8 mouse cellular contexts compared by ENCODE assay signal in genomic region chr2:151000402-151001178, GRCm38 (mm10). TPM values are rescaled to one million over a fixed set of nuclear protein-coding genes. Genes with fewer than 3 reads are reported as not detected.
A peak's percentile ranks its signal among the peaks of the same experiment; 100 is the strongest.
DNase-seq lines count a peak whose midpoint lies in the region; ATAC-seq and TF ChIP-seq lines count a peak whose summit lies in the region.

No protein-coding gene starts in this region.

- H3K4me2 ChIP-seq in midbrain, embryonic 14.5 days (ENCODE audit: low read length): no peak overlapping the region

- H3K4me3 ChIP-seq in MEL (ENCODE audit: control insufficient read depth in 1 of 2, insufficient read depth in 1 of 2, low read depth in 2 of 2, low read length in 2 of 2): no peak overlapping the region
- no peak overlapping the region for H3K4me3 ChIP-seq in limb, embryonic 10.5 days
- no peak overlapping the region for H3K4me3 ChIP-seq in midbrain, embryonic 14.5 days (replicated peaks; ENCODE audit: low read depth, low read length)

- no peak overlapping the region for H3K27ac ChIP-seq in MEL (ENCODE audit: control insufficient read depth, low read depth, low read length)
- no peak overlapping the region for H3K27ac ChIP-seq in limb, embryonic 10.5 days
- no peak overlapping the region for H3K27ac ChIP-seq in midbrain, embryonic 14.5 days (replicated peaks; ENCODE audit: low read depth, low read length)

- 57% methylated on average over 7 of the region's 7 CpGs for WGBS in limb, embryonic 10.5 days
- 42% methylated on average over 7 of the region's 7 CpGs for WGBS in midbrain, embryonic 14.5 days

- peaks cover 0 to 31% of the 10 kb centered on the region in 2 experiments; a peak in 2 of 4 replicates for H3K36me3 ChIP-seq in MEL (ENCODE audit: control insufficient read depth in 1 of 2, insufficient read depth in 2 of 2, low read length in 2 of 2)
- H3K36me3 ChIP-seq in limb, embryonic 10.5 days: no peaks in the 10 kb centered on the region
- H3K36me3 ChIP-seq in midbrain, embryonic 14.5 days (ENCODE audit: control insufficient read depth, insufficient read depth, low read length): no peaks in the 10 kb centered on the region

- TF ChIP-seq RAD21 in MEL (IDR thresholded peaks at IDR 0.05; ENCODE audit: low read depth, low read length): peak; percentile 71

- no peaks in the 10 kb centered on the region for H3K27me3 ChIP-seq in MEL (ENCODE audit: control insufficient read depth in 1 of 2, insufficient read depth in 2 of 2, low read length in 2 of 2)
- H3K27me3 ChIP-seq in limb, embryonic 10.5 days (ENCODE audit: low read depth, poor library complexity, severe bottlenecking): no peaks in the 10 kb centered on the region
- no peaks in the 10 kb centered on the region for H3K27me3 ChIP-seq in midbrain, embryonic 14.5 days (ENCODE audit: control insufficient read depth, insufficient read depth, low read length)

- TF ChIP-seq CTCF in MEL (IDR thresholded peaks at IDR 0.05 in 2 of 3, conservative IDR thresholded peaks at IDR 0.05 in 1 of 3; ENCODE audit: control insufficient read depth in 1 of 3, insufficient read depth in 1 of 3, low read depth in 2 of 3, low read length in 3 of 3, poor library complexity in 1 of 3, severe bottlenecking in 1 of 3): peak; percentile 46 to 71 (median 67); a peak in 5 of 6 replicates

- peak; percentile 60; the same call in 1 of the 2 replicates for ATAC-seq in midbrain, embryonic 14.5 days (ENCODE audit: low FRiP score, low TSS enrichment)

- H3K9ac ChIP-seq in MEL (ENCODE audit: control insufficient read depth, low read depth, low read length, poor library complexity, severe bottlenecking): no peak overlapping the region
- no peak overlapping the region for H3K9ac ChIP-seq in midbrain, embryonic 14.5 days (replicated peaks; ENCODE audit: low read length)

- no peaks in the 10 kb centered on the region for H3K9me3 ChIP-seq in MEL (replicated peaks; ENCODE audit: insufficient read depth, low read length)
- no peaks in the 10 kb centered on the region for H3K9me3 ChIP-seq in limb, embryonic 10.5 days (replicated peaks)
- no peaks in the 10 kb centered on the region for H3K9me3 ChIP-seq in midbrain, embryonic 14.5 days (ENCODE audit: control insufficient read depth, low read length)

- H3K4me1 ChIP-seq in MEL (ENCODE audit: control insufficient read depth in 1 of 2, insufficient read depth in 2 of 2, low read length in 2 of 2): peaks cover 13 to 27% of the 10 kb centered on the region in 2 experiments
- H3K4me1 ChIP-seq in limb, embryonic 10.5 days: peaks cover 22% of the 10 kb centered on the region
- no peaks in the 10 kb centered on the region for H3K4me1 ChIP-seq in midbrain, embryonic 14.5 days (ENCODE audit: control insufficient read depth, insufficient read depth, low read length)

- peaks cover 21% of the 10 kb centered on the region for H3K79me2 ChIP-seq in MEL (ENCODE audit: control insufficient read depth, insufficient read depth, low read length, poor library complexity)

- TF ChIP-seq EP300 in MEL (IDR thresholded peaks at IDR 0.05; ENCODE audit: low read depth in 1 of 2, low read length in 2 of 2): no peak

- no peak for TF ChIP-seq POLR2A in MEL (IDR thresholded peaks at IDR 0.05; ENCODE audit: control insufficient read depth in 1 of 2, insufficient read depth in 1 of 2, low read depth in 1 of 2, low read length in 2 of 2, poor library complexity in 1 of 2)

- peak; percentile 90 for DNase-seq in 3T3-L1 (ENCODE audit: low read depth, low spot score)
- DNase-seq in MEL (ENCODE audit: low read depth, low spot score): peak; percentile 60
- peak; percentile 84 to 85 for DNase-seq in cerebellum, postnatal 10 days
- peak; percentile 43 to 45 for DNase-seq in frontal cortex, postnatal 25 days (ENCODE audit: low spot score in 2 of 2)
- DNase-seq in kidney, adult 18-20 months: peak; percentile 69
- peak; percentile 46 for DNase-seq in limb, embryonic 10.5 days (ENCODE audit: low spot score)
- peak; percentile 82 for DNase-seq in midbrain, embryonic 14.5 days
- DNase-seq in thymus, postnatal 0 days (ENCODE audit: low spot score): peak; percentile 41

TF ChIP-seq in MEL, 35 proteins besides CTCF, POLR2A, EP300 and RAD21:
- peak; percentile 49 for TF ChIP-seq ZC3H11A (IDR thresholded peaks at IDR 0.05; ENCODE audit: low read depth, low read length)
- TF ChIP-seq ETS1 (IDR thresholded peaks at IDR 0.05; ENCODE audit: low read depth, low read length): no peak
- no peak for TF ChIP-seq NRF1 (IDR thresholded peaks at IDR 0.05; ENCODE audit: insufficient read depth, low read depth, low read length, poor library complexity, severe bottlenecking)
- TF ChIP-seq SMC3 (IDR thresholded peaks at IDR 0.05; ENCODE audit: low read depth, low read length): peak; percentile 65
- TF ChIP-seq ZNF384 (IDR thresholded peaks at IDR 0.05; ENCODE audit: low read depth, low read length): peak; percentile 65
- 0 out of 2 replicates have a peak, but pooled peaks have one; percentile 32 for TF ChIP-seq MYC (IDR thresholded peaks at IDR 0.05; ENCODE audit: low read depth, low read length)

RNA-seq across cellular contexts. Expression of gene Ninl, which starts 38.6 kb away (rescaled TPM):
- total RNA-seq in MEL (2012; rRNA removed): 9.8 and 11.6 TPM in 2 replicates
- 10 to 100 TPM in 1 of 2 experiments, not detected in 1; 16.8 TPM for polyA plus RNA-seq in MEL (2012; ENCODE audit: insufficient read depth in 1 of 2, insufficient read length in 2 of 2, low read depth in 1 of 2, low replicate concordance in 2 of 2, missing spikeins in 1 of 2)
- 21.5 and 22.6 TPM in 2 replicates for polyA plus RNA-seq in limb, embryonic 10.5 days (2016; fragmentation: Nextera tagmentation; extraction: Ambion mirVana)
- 2.9 and 5.0 TPM in 2 replicates for polyA plus RNA-seq in midbrain, embryonic 14.5 days (2014; fragmentation: Nextera tagmentation; extraction: Ambion mirVana)
- polyA plus RNA-seq in thymus, postnatal 0 days (2015; fragmentation: Nextera tagmentation; extraction: Ambion mirVana): 0.98 and 1.4 TPM in 2 replicates

RNA-seq across cellular contexts. Expression of gene Nanp, which starts 38.6 kb away (rescaled TPM):
- 24.7 and 25.4 TPM in 2 replicates for total RNA-seq in MEL (2012; rRNA removed)
- polyA plus RNA-seq in MEL (2012; ENCODE audit: insufficient read depth in 1 of 2, insufficient read length in 2 of 2, low read depth in 1 of 2, low replicate concordance in 2 of 2, missing spikeins in 1 of 2): 10 to 100 TPM in 1 of 2 experiments, not detected in 1; 14.6 TPM
- 53.8 and 54.4 TPM in 2 replicates for polyA plus RNA-seq in limb, embryonic 10.5 days (2016; fragmentation: Nextera tagmentation; extraction: Ambion mirVana)
- 33.5 and 38.0 TPM in 2 replicates for polyA plus RNA-seq in midbrain, embryonic 14.5 days (2014; fragmentation: Nextera tagmentation; extraction: Ambion mirVana)
- 45.6 and 46.8 TPM in 2 replicates for polyA plus RNA-seq in thymus, postnatal 0 days (2015; fragmentation: Nextera tagmentation; extraction: Ambion mirVana)
